Mouse (Mus musculus) heart, embryonic 13.5 days (tissue): ENCODE measurements around the gene Sdsl. TPM values are rescaled to one million over a fixed set of nuclear protein-coding genes. Genes with fewer than 3 reads are reported as not detected.

Experiments
- ATAC-seq: fragments of 200-750 bp; cut with Nextera tagmentation; 2 replicates; pipeline ENCODE4 v1.8.0; 2017; ENCODE audit warnings: moderate TSS enrichment; ENCODE audit not compliant: insufficient number of reproducible peaks, low FRiP score, low TSS enrichment; ENCODE audit errors: extremely low read depth
- H3K27ac ChIP-seq: fragments of 300-500 bp; sonication (generic); replicated peaks from 2 replicates; pipeline ENCODE4 v1.5.1; 2015; ENCODE audit warnings: moderate library complexity, mild to moderate bottlenecking, inconsistent platforms
- H3K27me3 ChIP-seq: fragments of 300-500 bp; sonication (generic); replicated peaks from 2 replicates; pipeline ENCODE4 v1.6.1; 2015; ENCODE audit warnings: mild to moderate bottlenecking, inconsistent platforms
- H3K36me3 ChIP-seq: fragments of 300-500 bp; sonication (generic); 2 replicates; pipeline ENCODE4 v1.6.1; 2015; ENCODE audit warnings: mild to moderate bottlenecking, inconsistent platforms
- H3K4me1 ChIP-seq: fragments of 300-500 bp; sonication (generic); 2 replicates; pipeline ENCODE4 v1.6.1; 2015; ENCODE audit warnings: inconsistent platforms
- H3K4me2 ChIP-seq: fragments of 300-500 bp; sonication (generic); 2 replicates; pipeline ENCODE4 v1.6.1; 2015; ENCODE audit warnings: inconsistent platforms, mild to moderate bottlenecking, moderate library complexity
- H3K4me3 ChIP-seq: fragments of 300-500 bp; sonication (generic); 2 replicates; pipeline ENCODE4 v1.5.1; 2015; ENCODE audit warnings: moderate library complexity, mild to moderate bottlenecking, inconsistent platforms
- H3K9ac ChIP-seq: fragments of 300-500 bp; sonication (generic); 2 replicates; pipeline ENCODE4 v1.6.1; 2015; ENCODE audit warnings: inconsistent platforms, mild to moderate bottlenecking, moderate library complexity
- H3K9me3 ChIP-seq: fragments of 300-500 bp; sonication (generic); 2 replicates; pipeline ENCODE4 v1.6.1; 2016; ENCODE audit warnings: inconsistent platforms
- WGBS: fragments of 180-500 bp; shearing (Covaris S2); methylation state at CpG from one replicate; pipeline ENCODE4 v1.1.7; 2015; ENCODE audit warnings: mixed read lengths; 5-methylcytosine and 5-hydroxymethylcytosine counted together
- polyA plus RNA-seq: library from polyadenylated mRNA; unstranded; fragments of >200 nt; fragmentation: Nextera tagmentation; extraction: Ambion mirVana; gene quantifications from 2 replicates; pipeline ENCODE4 v1.2.1, GENCODE M21; 2015

The Sdsl gene
- polyA plus RNA-seq, 1 experiment from 2014 or later, result 10.9 TPM

DNA sequence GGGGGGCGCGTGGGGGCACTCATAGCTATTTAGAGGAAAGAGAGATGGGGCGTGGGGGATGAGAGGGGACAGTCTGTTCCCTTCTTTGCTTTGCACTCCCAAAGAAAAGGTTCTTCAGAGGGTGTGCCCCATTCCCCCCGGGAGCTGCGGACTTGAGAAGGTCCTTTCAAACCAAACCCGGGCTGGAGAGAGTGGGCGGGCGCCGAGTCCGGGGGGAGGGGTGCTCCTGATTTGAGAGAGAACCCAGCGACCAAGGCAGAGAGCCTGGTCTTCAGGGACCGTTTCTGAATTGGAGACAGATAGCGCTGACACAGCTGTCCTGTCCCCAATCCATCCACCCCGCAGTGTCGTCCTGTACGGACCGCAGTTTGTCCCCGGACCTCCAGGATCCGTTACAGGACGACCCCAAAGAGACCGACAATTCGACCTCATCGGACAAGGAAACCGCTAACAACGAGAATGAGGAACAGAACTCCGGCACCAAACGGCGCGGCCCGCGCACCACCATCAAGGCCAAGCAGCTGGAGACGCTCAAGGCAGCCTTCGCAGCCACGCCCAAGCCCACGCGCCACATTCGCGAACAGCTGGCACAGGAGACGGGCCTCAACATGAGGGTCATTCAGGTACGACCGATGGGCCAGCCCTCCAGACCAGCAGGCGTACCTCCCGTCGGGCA lies 37.5 kb downstream of the Sdsl start:
- H3K9me3 ChIP-seq, result no peaks in the 10 kb centered on the region
- 1% methylated on average over 44 of the region's 44 CpGs for WGBS

GRCm38 (mm10) chr5:120434231-120434735 lies 38.3 kb downstream of the Sdsl start:
- H3K4me1 ChIP-seq, result peaks cover 19% of the 10 kb centered on the region
- no peak overlapping the region for H3K4me2 ChIP-seq
- ATAC-seq, result no peak
- H3K27me3 ChIP-seq, result peaks cover 100% of the 10 kb centered on the region
- H3K9me3 ChIP-seq, result no peaks in the 10 kb centered on the region
- no peak overlapping the region for H3K9ac ChIP-seq
- H3K4me3 ChIP-seq, result no peak overlapping the region
- WGBS, result 1% methylated on average over 21 of the region's 21 CpGs
- H3K27ac ChIP-seq, result no peak overlapping the region
- no peaks in the 10 kb centered on the region for H3K36me3 ChIP-seq

More for the DNA sequence above, 37.5 kb downstream of the Sdsl start:
- H3K4me1 ChIP-seq, result peaks cover 28% of the 10 kb centered on the region
- no peak overlapping the region for H3K4me2 ChIP-seq
- peak overlapping the region; percentile 52; the same call in 1 of the 2 replicates for H3K4me3 ChIP-seq
- no peaks in the 10 kb centered on the region for H3K36me3 ChIP-seq
- H3K27me3 ChIP-seq, result peaks cover 100% of the 10 kb centered on the region
- no peak overlapping the region for H3K27ac ChIP-seq
- ATAC-seq, result no peak
- H3K9ac ChIP-seq, result no peak overlapping the region

GRCm38 (mm10) chr5:120433135-120433760 lies 39.4 kb downstream of the Sdsl start:
- Histone ChIP-seq H3K4me2 (no peak overlapping the region), H3K9me3 (no peaks in the 10 kb centered on the region), H3K27ac (no peak overlapping the region), H3K36me3 (no peaks in the 10 kb centered on the region), H3K4me3 (no peak overlapping the region), H3K4me1 (peaks cover 18% of the 10 kb centered on the region), H3K27me3 (peaks cover 99% of the 10 kb centered on the region), H3K9ac (no peak overlapping the region)
- no peak for ATAC-seq
- 1% methylated on average over 13 of the region's 13 CpGs for WGBS

- 0% methylated on average over 9 of the region's 9 CpGs for WGBS
- Histone ChIP-seq H3K9ac (no peak overlapping the region), H3K4me3 (no peak overlapping the region), H3K27ac (no peak overlapping the region), H3K4me1 (peaks cover 11% of the 10 kb centered on the region), H3K27me3 (peaks cover 99% of the 10 kb centered on the region), H3K36me3 (no peaks in the 10 kb centered on the region), H3K9me3 (no peaks in the 10 kb centered on the region), H3K4me2 (no peak overlapping the region)
- ATAC-seq, result no peak
These were observed 40.1 kb downstream of the Sdsl start for GRCm38 (mm10) chr5:120432486-120433015.

DNA sequence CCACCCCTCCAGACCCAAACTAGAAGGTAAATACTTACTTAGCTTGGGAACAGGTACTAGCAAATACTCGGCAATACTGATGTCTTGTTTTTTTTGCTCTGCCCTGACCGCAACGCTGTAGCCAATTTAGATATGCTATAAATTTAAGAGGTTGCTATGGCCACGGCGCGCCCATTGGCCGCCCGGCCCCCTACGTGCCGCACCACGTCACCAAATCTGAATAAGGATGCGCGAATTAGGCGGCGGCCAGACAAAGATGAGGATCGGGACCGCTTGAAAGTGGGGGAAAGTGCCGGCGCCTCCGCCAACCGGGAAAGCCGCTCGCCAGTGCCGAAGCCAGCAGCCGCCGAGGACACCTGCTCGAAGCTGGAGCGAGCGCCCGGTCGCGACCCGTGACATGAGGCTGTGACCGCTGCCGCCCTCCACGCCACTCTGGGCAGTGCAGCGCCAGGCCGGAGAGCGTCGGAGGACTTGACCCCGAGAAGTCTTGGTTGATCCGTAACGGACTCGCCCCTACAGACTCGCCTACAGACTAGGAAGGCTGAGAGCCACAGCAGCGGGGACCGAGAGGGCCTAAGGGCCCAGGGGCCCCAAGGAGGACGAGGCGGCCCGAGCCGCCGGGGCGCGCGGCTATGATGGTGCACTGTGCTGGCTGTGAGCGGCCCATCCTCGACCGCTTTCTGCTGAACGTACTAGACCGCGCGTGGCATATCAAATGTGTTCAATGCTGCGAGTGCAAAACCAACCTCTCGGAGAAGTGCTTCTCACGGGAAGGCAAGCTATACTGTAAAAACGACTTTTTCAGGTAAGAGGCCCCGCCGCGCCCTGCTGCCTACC lies 40.7 kb downstream of the Sdsl start, which contains the start of gene Lhx5:
Lhx5 (plus strand) TSS at position 51 of the 837 bp plus-strand sequence.
- peaks cover 99% of the 10 kb centered on the region for H3K27me3 ChIP-seq
- no peaks in the 10 kb centered on the region for H3K36me3 ChIP-seq
- no peak within 1 kb of the TSS for H3K9ac ChIP-seq
- no peak within 1 kb of the TSS for H3K27ac ChIP-seq
- peaks cover 10% of the 10 kb centered on the region for H3K4me1 ChIP-seq
- H3K4me3 ChIP-seq, result peak within 1 kb of the TSS; percentile 26
- WGBS, result 1% methylated on average over 69 of the region's 69 CpGs
- H3K9me3 ChIP-seq, result no peaks in the 10 kb centered on the region
- ATAC-seq, result no peak
- H3K4me2 ChIP-seq, result peak within 1 kb of the TSS; percentile 34

GRCm38 (mm10) chr5:120431001-120431583 lies 41.5 kb downstream of the Sdsl start:
- Histone ChIP-seq H3K4me3 (no peak overlapping the region), H3K4me2 (no peak overlapping the region), H3K36me3 (no peaks in the 10 kb centered on the region), H3K4me1 (peaks cover 8% of the 10 kb centered on the region), H3K9me3 (no peaks in the 10 kb centered on the region), H3K9ac (no peak overlapping the region), H3K27me3 (peaks cover 99% of the 10 kb centered on the region), H3K27ac (no peak overlapping the region)
- no peak for ATAC-seq
- 2% methylated on average over 30 of the region's 30 CpGs for WGBS

DNA sequence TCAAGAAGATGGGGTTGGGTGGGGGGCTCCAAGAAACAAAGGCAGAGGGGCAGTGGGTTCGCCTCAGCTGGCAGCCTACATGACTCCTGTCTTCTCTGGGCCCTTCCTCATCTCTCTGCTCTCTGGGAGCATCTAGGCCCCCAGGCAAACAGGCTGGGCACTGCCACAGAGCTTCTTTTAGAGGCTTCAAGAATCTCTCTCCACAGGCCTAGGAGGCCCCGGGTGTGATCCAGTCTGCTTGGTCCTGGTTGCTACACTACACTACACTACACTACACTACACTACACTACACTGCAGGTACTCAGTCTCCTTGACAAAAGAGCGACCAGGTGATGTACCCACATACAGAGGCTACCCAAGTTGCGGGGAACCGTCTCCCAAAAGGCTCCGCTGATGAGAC lies 42.9 kb downstream of the Sdsl start:
- Histone ChIP-seq H3K4me3 (no peak overlapping the region), H3K9ac (no peak overlapping the region), H3K9me3 (no peaks in the 10 kb centered on the region), H3K27ac (no peak overlapping the region), H3K27me3 (peaks cover 98% of the 10 kb centered on the region), H3K4me2 (no peak overlapping the region), H3K4me1 (no peaks in the 10 kb centered on the region), H3K36me3 (no peaks in the 10 kb centered on the region)
- no peak for ATAC-seq
- WGBS, result 4% methylated on average over 6 of the region's 6 CpGs

DNA sequence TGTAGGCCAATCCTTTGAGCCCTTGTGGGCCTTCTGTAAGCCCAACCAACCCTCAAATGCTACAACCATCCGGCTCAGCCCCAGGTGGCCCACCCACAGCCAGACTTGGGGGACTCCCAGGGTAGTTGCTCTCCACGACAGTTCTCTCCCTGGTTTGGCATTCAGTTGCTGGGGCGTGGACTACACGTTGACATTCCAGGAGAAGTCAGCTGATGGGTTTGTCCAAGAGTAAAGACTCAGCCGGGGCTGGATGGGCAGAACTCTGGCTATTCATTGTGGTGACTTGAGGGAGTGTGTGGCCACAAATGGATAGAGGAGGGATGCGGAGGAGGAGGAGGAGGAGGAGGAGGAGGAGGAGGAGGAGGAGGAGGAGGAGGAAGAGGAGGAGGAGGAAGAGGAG lies 43.6 kb downstream of the Sdsl start:
- Histone ChIP-seq H3K4me1 (no peaks in the 10 kb centered on the region), H3K36me3 (no peaks in the 10 kb centered on the region), H3K4me3 (no peak overlapping the region), H3K9me3 (no peaks in the 10 kb centered on the region), H3K27ac (no peak overlapping the region), H3K4me2 (no peak overlapping the region), H3K27me3 (peaks cover 98% of the 10 kb centered on the region), H3K9ac (no peak overlapping the region)
- no peak for ATAC-seq
- 4% methylated on average over 5 of the region's 6 CpGs for WGBS

DNA sequence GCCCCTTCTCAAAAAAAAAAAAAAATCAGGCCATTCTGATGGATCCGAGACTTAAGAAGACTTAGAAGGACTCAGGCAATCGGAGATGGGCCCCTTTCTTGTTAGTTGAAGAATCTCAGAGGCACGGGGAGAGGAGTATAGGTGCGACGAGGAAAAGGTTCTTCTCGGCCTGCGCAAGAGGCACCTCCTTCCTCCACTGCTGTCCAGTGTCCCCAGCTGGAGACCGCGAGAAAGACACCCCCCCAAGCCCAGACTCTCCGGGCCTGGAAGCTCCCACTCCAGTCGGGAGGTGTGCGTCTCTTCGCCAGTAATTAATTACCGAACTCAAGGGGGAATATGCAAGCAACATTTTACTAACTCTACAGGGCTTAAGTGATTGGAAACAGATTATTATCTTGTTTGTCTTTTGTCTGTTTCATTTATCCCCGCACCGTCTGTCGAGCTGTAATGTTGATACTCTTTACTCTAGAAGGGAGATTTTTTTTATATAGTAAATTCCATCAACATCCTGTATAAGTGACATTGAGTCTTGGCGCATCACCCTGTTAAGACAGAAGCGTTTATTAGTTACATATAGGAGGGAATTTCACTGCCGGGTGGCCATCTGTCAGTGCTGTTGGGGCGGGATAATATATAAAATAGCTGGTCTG lies 44.3 kb downstream of the Sdsl start:
- H3K27me3 ChIP-seq, result peaks cover 98% of the 10 kb centered on the region
- no peaks in the 10 kb centered on the region for H3K9me3 ChIP-seq
- no peaks in the 10 kb centered on the region for H3K4me1 ChIP-seq
- 2% methylated on average over 21 of the region's 21 CpGs for WGBS
- no peak overlapping the region for H3K9ac ChIP-seq
- H3K4me3 ChIP-seq, result no peak overlapping the region
- no peak overlapping the region for H3K4me2 ChIP-seq
- no peak overlapping the region for H3K27ac ChIP-seq
- no peaks in the 10 kb centered on the region for H3K36me3 ChIP-seq
- ATAC-seq, result no peak

- Histone ChIP-seq H3K4me1 (no peaks in the 10 kb centered on the region), H3K27me3 (peaks cover 98% of the 10 kb centered on the region), H3K4me3 (no peak overlapping the region), H3K9me3 (no peaks in the 10 kb centered on the region), H3K36me3 (no peaks in the 10 kb centered on the region), H3K9ac (no peak overlapping the region), H3K4me2 (no peak overlapping the region), H3K27ac (no peak overlapping the region)
- no peak for ATAC-seq
- WGBS, result under 1% methylated on average over 33 of the region's 33 CpGs
These were observed 45.1 kb downstream of the Sdsl start for GRCm38 (mm10) chr5:120427451-120427938.
